Mouse (Mus musculus) myocyte (in vitro differentiated cells): ENCODE measurements at regions not wholly inside any gene's neighbourhood (a gene's known extent, or its start where the extent isn't known, plus 50 kb on each side); places are given as distances from the start of the nearest gene placed in this dataset.

Source experiments
- H3K27me3 ChIP-seq: one replicate; pipeline ENCODE4 v1.6.1; 2011; ENCODE audit not compliant: control insufficient read depth, insufficient read depth, insufficient read length
- H3K36me3 ChIP-seq: one replicate; pipeline ENCODE4 v1.6.1; 2011; ENCODE audit not compliant: control insufficient read depth, insufficient read depth
- H3K4me2 ChIP-seq: one replicate; pipeline ENCODE4 v1.6.1; 2011; ENCODE audit warnings: low read depth, control low read depth
- H3K4me3 ChIP-seq: one replicate; pipeline ENCODE4 v1.5.1; 2011; ENCODE audit warnings: mild to moderate bottlenecking, control low read depth, moderate library complexity
- H3K79me2 ChIP-seq: one replicate; pipeline ENCODE4 v1.6.1; 2011; ENCODE audit not compliant: control insufficient read depth, insufficient read depth
- H3ac ChIP-seq: one replicate; pipeline ENCODE4 v1.6.1; 2011; ENCODE audit not compliant: control insufficient read depth, insufficient read length
- CEBPB ChIP-seq: IDR thresholded peaks from 2 replicates; pipeline ENCODE4 v1.6.1; 2011; ENCODE audit warnings: mild to moderate bottlenecking, moderate library complexity; ENCODE audit not compliant: poor library complexity, insufficient read depth, severe bottlenecking
- E2F4 ChIP-seq: IDR thresholded peaks from one replicate; pipeline ENCODE4 v1.6.1; 2011; ENCODE audit warnings: mild to moderate bottlenecking, control low read depth, moderate library complexity; ENCODE audit not compliant: insufficient read depth
- MAX ChIP-seq: IDR thresholded peaks from one replicate; pipeline ENCODE4 v1.6.1; 2011; ENCODE audit warnings: low read depth, mild to moderate bottlenecking, control low read depth
- MYOD1 ChIP-seq, 3 experiments: IDR thresholded peaks; one replicate each; pipeline ENCODE4 v1.6.1; 2011; ENCODE audit warnings: control low read depth in 2 of 3, low read depth in 2 of 3, mild to moderate bottlenecking in 2 of 3, moderate library complexity in 1 of 3; ENCODE audit not compliant: insufficient read length in 2 of 3, control insufficient read depth in 1 of 3
- MYOG ChIP-seq, 3 experiments: IDR thresholded peaks; one replicate each; pipeline ENCODE4 v1.6.1; 2011; ENCODE audit warnings: control low read depth in 2 of 3, low read depth in 2 of 3, mild to moderate bottlenecking in 2 of 3; ENCODE audit not compliant: insufficient read length in 2 of 3, control insufficient read depth in 1 of 3, insufficient read depth in 1 of 3
- POLR2A ChIP-seq: IDR thresholded peaks from one replicate; pipeline ENCODE4 v1.6.1; 2011; ENCODE audit warnings: low read depth, mild to moderate bottlenecking, control low read depth, moderate library complexity; ENCODE audit not compliant: insufficient read length
- POLR2AphosphoS2 ChIP-seq: IDR thresholded peaks from one replicate; pipeline ENCODE4 v1.6.1; 2011; ENCODE audit warnings: low read depth, control low read depth; ENCODE audit not compliant: insufficient read length
- REST ChIP-seq: IDR thresholded peaks from one replicate; pipeline ENCODE4 v1.6.1; 2011; ENCODE audit warnings: mild to moderate bottlenecking, control low read depth, moderate library complexity; ENCODE audit not compliant: insufficient read depth, insufficient read length
- SRF ChIP-seq: IDR thresholded peaks from one replicate; pipeline ENCODE4 v1.6.1; 2011; ENCODE audit warnings: low read depth; ENCODE audit not compliant: control insufficient read depth, insufficient read length
- TCF12 ChIP-seq: IDR thresholded peaks from one replicate; pipeline ENCODE4 v1.6.1; 2011; ENCODE audit warnings: mild to moderate bottlenecking, control low read depth; ENCODE audit not compliant: poor library complexity, insufficient read depth, severe bottlenecking
- TCF3 ChIP-seq: IDR thresholded peaks from one replicate; pipeline ENCODE4 v1.6.1; 2011; ENCODE audit warnings: low read depth, control low read depth; ENCODE audit not compliant: insufficient read length
- USF1 ChIP-seq: IDR thresholded peaks from one replicate; pipeline ENCODE4 v1.6.1; 2011; ENCODE audit warnings: low read depth, mild to moderate bottlenecking, control low read depth, moderate library complexity

DNA sequence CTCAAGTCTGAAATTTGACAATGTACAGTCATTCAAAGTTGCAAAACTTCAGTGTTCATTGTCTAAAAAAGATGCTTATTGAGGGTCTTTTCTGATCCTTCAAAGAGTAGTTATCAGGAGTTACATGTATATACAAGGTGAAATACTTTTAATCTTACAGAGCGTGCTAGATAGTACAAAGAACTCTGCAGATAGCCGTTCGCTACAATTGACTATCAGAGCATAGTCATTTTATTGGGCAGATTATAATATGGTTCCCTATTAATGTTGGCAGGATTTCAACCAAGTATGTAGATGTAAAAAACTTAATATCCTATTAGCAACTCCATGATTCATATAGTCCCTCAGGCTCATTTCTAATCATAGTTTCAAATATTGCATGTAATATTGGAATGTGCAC, 1114.7 kb upstream of the Cited2 start:
- no peaks in the 10 kb centered on the region for H3K79me2 ChIP-seq
- no peak for TF ChIP-seq MYOG (IDR thresholded peaks at IDR 0.05; ENCODE audit: control insufficient read depth in 1 of 3, insufficient read depth in 1 of 3, insufficient read length in 2 of 3, low read depth in 2 of 3)
- H3K4me2 ChIP-seq = no peak overlapping the region
- no peaks in the 10 kb centered on the region for H3K27me3 ChIP-seq
- H3K36me3 ChIP-seq = no peaks in the 10 kb centered on the region
- no peak overlapping the region for H3K4me3 ChIP-seq
- no peak overlapping the region for H3ac ChIP-seq

DNA sequence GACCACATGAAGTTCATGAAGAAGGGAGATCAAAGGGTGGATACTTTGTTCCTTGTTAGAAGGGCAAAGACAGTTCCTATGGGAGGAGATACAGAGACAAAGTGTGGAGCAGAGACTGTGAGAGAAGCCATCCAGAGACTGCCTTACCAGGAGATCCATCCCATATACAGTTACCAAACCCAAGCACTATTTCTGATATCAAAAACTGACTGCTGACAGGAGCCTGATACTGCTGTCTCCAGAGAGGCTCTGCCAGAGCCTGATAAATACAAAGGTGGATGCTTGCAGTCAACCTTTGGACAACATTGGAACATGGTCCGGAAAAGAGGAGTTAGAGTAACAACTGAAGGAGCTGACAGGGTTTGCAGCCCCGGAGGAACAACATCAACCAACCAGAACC, 1104.3 kb upstream of the Cited2 start:
- Histone ChIP-seq H3K79me2 (no peaks in the 10 kb centered on the region), H3K4me3 (no peak overlapping the region), H3ac (no peak overlapping the region), H3K27me3 (no peaks in the 10 kb centered on the region), H3K4me2 (no peak overlapping the region), H3K36me3 (no peaks in the 10 kb centered on the region)
- TF ChIP-seq TCF12 = no peak
- no peak for TF ChIP-seq MYOG (IDR thresholded peaks at IDR 0.05; ENCODE audit: control insufficient read depth in 1 of 3, insufficient read depth in 1 of 3, insufficient read length in 2 of 3, low read depth in 2 of 3)
- no peak for TF ChIP-seq MAX
- no peak for TF ChIP-seq USF1
- TF ChIP-seq REST = no peak
- no peak for TF ChIP-seq TCF3

DNA sequence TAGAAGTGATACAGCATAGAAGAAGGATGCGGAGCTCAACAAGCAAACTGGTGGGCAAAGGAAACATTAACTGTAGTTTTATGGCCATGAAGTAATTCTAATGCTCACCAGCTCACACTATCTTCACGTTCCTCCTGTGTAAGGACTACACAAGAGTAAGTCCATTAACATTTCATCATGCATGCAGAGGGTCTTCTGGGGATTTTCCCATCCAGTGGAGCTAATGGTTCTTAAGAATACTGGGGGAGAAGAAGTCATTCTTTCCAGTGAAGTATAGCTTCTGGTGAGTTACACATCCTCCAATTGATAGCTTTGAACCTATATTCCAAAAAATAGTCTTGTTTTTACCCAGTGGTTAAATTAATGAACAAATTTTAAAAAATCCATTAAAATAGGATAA, 1103.4 kb upstream of the Cited2 start:
- Histone ChIP-seq H3K79me2 (no peaks in the 10 kb centered on the region), H3K4me3 (no peak overlapping the region)
- no peak for TF ChIP-seq MYOG (IDR thresholded peaks at IDR 0.05; ENCODE audit: control insufficient read depth in 1 of 3, insufficient read depth in 1 of 3, insufficient read length in 2 of 3, low read depth in 2 of 3)
- TF ChIP-seq E2F4 = no peak
- no peak for TF ChIP-seq POLR2A
- TF ChIP-seq MAX = no peak

DNA sequence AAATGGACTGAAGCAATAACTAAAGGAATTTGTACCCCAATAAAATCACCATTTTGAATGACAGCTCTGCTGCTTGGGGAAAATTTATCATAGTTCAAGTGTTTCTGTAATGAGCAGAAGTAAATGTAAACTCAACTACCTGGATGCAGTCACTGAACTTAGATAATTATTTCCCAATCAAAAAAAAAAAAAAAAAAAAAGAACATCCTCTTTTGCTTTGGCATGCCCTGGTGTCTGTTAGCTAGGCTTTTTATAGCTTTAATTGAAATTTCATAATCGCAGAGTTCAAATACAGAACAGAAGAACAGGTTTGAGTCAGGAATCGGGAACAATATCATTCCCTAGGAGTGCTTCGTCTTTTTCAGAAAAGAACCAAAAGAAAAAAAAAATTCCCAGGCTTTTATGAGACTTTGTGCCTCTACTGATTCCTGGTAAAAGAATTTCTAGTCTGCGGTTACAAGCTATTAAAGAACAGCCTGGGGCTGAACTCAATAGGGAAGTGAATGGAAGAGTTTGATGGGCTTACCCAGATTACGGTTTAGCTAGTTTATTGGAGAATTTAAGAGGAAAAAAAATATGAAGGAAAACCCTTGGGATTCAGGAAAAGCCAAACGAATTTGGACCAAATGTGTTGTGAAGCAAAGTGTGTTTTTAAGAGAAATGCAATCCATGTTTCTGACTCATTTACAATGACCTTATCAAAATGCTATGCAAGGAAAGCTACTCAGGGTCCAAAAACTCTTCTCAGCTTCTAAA, 1102.0 kb upstream of the Cited2 start:
- TF ChIP-seq E2F4 (no peak), MYOD1 (IDR thresholded peaks at IDR 0.05; ENCODE audit: control insufficient read depth in 1 of 3, insufficient read length in 2 of 3, low read depth in 2 of 3) (no peak), POLR2A (no peak), TCF3 (no peak), CEBPB (peak; percentile 38; the same call in 1 of the 2 replicates)
- Histone ChIP-seq H3K27me3 (no peaks in the 10 kb centered on the region), H3ac (no peak overlapping the region), H3K79me2 (no peaks in the 10 kb centered on the region), H3K4me2 (peak overlapping the region; percentile 63), H3K36me3 (no peaks in the 10 kb centered on the region), H3K4me3 (no peak overlapping the region)

More for the DNA sequence above, 1103.4 kb upstream of the Cited2 start:
- Histone ChIP-seq H3K36me3 (no peaks in the 10 kb centered on the region), H3K4me2 (no peak overlapping the region), H3ac (no peak overlapping the region), H3K27me3 (no peaks in the 10 kb centered on the region)

DNA sequence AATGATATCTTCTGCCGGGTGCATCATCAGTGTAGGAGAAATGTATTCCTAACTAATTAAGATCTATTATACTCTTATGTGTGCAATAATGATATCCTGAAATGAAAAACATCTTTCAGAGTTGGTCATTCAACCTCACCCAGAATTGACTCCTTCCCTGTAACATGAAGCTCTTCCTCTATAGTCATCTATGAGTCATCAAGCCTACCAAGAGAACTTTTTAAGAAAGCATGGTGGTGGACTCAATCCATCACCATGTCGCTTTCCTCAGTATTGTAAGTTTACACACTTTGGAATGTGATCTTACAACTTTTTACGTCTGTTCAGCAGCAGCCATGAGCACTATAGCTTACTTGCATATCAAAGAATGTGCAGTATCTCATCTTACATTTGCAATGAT, 1100.2 kb upstream of the Cited2 start:
- TF ChIP-seq CEBPB (no peak), REST (no peak), MYOD1 (IDR thresholded peaks at IDR 0.05; ENCODE audit: control insufficient read depth in 1 of 3, insufficient read length in 2 of 3, low read depth in 2 of 3) (no peak), SRF (no peak), POLR2AphosphoS2 (no peak), TCF3 (no peak), MYOG (IDR thresholded peaks at IDR 0.05; ENCODE audit: control insufficient read depth in 1 of 3, insufficient read depth in 1 of 3, insufficient read length in 2 of 3, low read depth in 2 of 3) (no peak), TCF12 (no peak), MAX (no peak), POLR2A (no peak), E2F4 (no peak), USF1 (no peak)
- no peaks in the 10 kb centered on the region for H3K27me3 ChIP-seq
- H3K79me2 ChIP-seq = no peaks in the 10 kb centered on the region
- no peak overlapping the region for H3ac ChIP-seq
- no peaks in the 10 kb centered on the region for H3K36me3 ChIP-seq
- no peak overlapping the region for H3K4me2 ChIP-seq
- H3K4me3 ChIP-seq = no peak overlapping the region
